Mouse (Mus musculus): ENCODE data around the gene Adgrg7.

Gene Adgrg7

GRCm38 (mm10) chr16:56705731-56706130, 89.9 kb downstream of the Adgrg7 start:
- no peak for DNase-seq

GRCm38 (mm10) chr16:56700898-56701297, 94.8 kb downstream of the Adgrg7 start:
- no peak for DNase-seq

- no peak for DNase-seq
Observed at GRCm38 (mm10) chr16:56696448-56696847, 99.2 kb downstream of the Adgrg7 start.

- DNase-seq, result peak; percentile 37 to 50
Observed at GRCm38 (mm10) chr16:56690715-56691114, 104.9 kb downstream of the Adgrg7 start.

GRCm38 (mm10) chr16:56686747-56687146, 108.9 kb downstream of the Adgrg7 start:
- no peak for DNase-seq

GRCm38 (mm10) chr16:56681010-56681645, 114.5 kb downstream of the Adgrg7 start:
- no peak for DNase-seq

- peak; percentile 22 to 43 for DNase-seq
Observed at GRCm38 (mm10) chr16:56677146-56677545, 118.5 kb downstream of the Adgrg7 start.
